Mouse (Mus musculus) urinary bladder, postnatal 36 days (tissue): Measurements from ENCODE around the gene Dpy19l2.
"Not testable (repeated sequence)": the region's sequence is repeated elsewhere in the genome, so short reads cannot be mapped to it uniquely, and the experiment has no call there.

ENCODE experiments used
- DNase-seq, 2 experiments: peaks; one replicate each; pipeline ENCODE4 v3.0.0; 2022; ENCODE audit warnings: low spot score in 2 of 2, mixed read lengths in 1 of 2

Gene Dpy19l2

DNA sequence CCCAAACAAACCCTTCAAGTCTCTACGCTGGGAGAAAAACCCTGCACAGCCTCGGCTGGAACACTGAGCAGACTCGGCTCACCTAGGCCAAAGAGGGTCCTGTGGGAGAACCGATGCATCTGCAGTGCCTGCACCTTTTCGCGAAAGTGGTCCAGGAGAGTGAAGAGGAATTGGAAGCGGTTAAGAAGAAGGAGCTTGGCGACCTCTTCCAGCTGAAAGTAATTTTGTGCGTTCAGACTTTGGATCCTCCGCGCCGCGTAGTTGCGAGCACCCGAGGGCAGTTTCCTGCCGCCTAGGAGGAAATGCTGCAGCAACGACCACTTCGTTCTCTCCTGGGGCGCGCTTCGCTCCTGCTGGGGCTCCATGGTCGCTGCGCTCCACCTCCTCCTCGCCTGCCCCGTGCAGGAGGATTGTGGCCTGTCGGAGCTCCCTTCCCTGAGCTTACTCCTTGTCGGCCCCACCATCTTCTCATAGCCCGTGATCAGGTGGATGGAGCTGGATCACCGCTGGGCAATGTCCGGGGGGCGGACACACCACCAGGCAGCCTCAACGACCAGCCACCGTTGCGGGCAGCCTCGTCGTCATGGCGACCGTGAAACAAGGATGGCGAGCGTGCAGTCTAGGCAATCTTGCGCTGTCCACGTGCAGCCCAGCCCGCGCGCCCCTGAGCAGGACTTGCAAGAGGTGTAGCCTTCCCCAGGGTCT lies at the start of gene Dpy19l2:
Dpy19l2 (minus strand) TSS at position 594 of the 705 bp plus-strand sequence.
- DNase-seq, result no peak

DNA sequence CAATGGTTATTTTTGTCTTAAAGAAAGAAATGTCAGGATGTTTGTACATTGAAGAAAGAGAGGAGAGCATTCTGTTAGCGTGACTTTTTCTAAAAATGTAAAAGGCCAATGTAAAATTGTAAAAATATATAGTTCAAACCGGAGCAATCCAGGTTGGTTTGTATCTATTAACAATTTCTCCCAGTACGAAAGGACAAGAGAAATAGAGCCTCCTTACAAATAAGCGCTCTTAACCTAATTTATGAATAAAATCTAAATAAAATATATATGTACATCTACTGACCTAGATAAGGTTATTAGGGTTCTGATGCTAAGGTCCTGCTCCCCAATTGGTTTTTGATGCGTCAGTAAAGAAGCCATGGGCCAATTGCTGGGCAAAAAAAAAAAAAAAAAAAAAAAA lies 48.9 kb upstream of the Dpy19l2 start:
- DNase-seq, result no peak

DNA sequence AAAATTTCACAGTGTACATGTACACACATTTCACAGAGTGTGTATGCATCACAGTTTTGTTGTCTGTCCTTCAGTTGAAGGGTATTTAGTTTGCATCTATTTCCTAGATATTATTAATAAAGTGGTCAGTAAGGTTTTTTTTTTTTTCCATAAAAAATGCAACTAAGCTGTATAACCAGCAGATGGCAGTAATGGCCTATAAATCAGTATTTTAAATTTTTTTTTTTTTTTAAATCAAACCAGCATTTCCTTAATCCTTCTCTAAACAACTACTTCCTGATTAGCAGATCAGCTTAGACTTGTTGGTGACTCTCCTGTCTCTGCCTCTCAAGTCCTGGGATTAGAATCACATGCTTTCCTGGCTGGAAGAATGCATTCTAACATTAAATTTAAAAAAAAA lies 5.2 kb upstream of the Dpy19l2 start:
- no peak for DNase-seq

DNA sequence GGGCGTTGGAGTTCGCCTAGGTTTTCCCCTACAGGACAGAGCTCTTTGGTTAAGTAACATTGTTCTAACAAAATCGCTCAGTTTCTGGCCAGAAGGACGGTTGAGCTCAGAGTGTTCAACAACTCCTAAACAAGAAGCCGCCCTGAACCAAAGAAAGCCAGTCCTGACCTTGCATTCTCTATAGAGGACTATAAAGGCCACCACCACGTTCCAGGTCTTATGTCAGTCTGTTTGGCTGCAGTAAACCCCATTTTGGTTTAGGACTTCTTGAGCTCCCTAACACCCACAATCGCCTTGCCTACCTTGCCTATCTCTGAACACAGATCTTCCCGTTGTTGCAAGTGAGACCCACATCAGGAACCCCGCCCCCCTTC lies 299 bp upstream of the Dpy19l2 start:
- DNase-seq, result no peak

DNA sequence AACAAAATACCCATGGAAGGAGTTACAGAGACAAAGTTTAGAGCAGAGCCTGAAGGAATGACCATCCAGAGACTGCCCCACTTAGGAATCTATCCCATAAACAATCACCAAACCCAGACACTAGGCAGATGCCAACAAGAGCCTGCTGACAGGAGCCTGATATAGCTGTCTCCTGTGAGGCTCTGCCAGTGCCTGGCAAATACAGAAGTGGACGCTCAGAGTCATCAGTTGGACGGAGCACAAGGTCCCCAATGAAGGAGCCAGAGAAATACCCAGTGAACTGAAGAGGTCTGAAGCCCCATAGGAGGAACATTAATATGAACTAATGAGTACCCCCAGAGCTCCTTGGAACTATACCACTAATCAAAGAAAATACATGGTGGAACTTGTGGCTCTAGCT lies 58.8 kb downstream of the Dpy19l2 start:
- DNase-seq, result not testable (repeated sequence)

DNA sequence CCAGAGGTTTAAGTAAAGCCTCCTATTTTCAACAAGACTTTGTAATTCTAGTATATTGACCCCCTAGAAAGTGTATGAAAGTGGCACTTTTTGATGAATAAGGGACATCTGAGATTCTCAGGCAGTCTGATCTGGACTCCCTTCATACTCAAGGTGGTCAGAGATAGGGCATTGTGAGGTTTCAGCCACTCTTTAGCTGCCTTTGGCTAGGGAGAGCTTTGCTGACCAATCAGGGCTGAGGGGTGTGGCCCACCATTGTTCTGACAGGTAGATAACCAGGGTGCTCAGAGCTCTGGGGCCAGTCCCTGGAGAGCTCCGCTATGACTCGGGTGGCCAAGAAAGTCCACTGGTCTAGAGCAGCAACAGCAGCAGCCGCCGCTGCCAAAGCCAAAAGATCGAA lies 71.2 kb downstream of the Dpy19l2 start, which contains the start of gene Cypt4:
Cypt4 (plus strand) TSS at position 301 of the 400 bp plus-strand sequence.
- DNase-seq, result no peak

DNA sequence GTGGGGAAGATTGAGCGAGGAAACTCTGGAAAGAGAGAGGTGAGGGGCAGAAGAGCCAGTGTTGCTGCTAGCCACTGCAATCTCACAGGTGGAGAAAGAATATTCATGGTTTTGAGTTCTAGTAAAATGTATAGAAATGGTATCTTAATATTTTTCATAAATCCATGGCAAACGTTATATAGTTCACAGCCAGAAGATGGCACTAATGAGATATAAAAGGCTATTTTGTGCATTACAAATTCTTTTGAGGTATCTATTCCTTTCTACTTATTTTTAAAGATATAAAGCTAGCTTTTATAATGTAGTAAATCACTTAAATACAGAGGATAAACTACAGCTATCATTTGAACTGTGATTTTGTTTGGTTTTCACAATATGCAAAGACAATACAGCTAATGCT lies 157.9 kb downstream of the Dpy19l2 start:
- no peak for DNase-seq

DNA sequence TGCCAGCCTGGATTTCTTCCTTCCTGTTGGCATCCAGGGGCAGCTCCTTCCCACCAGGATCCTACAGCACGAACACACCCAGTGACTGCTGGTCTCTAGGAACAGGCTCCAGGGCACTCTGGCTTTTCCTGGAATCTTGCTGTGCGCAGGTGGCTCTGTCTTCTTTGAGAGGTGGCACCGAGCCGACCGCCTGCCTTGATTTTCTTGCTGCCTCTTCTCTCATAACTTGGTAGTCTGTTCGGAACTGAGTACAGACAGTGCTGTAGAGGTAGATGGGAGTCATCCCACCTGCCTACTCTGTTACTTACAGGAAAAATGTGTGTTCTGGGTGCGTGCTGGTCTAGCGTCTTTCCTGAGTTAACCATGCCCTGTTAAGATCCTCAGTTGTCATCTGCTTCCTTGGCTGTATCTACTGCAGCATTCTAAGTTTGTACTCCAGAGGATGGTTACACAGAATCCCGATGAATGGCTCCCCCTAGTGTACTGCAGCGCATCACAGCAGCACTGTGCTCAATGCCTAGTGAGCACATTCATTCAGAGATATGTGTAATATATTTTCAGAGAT lies 179.4 kb downstream of the Dpy19l2 start:
- peak; percentile 39 to 52 for DNase-seq

DNA sequence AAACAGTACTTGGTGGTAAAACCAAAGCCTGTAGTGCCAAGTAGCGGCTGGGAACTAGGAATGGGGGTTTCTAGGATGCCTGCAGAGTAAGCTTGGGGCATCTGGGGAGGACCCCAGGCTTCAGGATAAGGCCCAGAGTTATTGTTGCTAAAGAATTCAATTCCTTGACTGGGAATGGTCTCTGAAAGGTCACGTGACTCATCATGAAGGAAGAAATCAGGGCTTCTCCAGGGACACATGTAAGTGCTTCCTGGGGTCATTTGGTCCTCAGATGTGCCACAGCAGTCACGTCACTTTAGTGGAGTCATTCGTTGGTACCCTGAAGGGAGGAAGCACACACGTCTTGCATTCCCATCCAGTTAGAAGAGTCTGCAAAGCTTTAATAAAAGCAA lies 182.0 kb downstream of the Dpy19l2 start:
- no peak for DNase-seq

DNA sequence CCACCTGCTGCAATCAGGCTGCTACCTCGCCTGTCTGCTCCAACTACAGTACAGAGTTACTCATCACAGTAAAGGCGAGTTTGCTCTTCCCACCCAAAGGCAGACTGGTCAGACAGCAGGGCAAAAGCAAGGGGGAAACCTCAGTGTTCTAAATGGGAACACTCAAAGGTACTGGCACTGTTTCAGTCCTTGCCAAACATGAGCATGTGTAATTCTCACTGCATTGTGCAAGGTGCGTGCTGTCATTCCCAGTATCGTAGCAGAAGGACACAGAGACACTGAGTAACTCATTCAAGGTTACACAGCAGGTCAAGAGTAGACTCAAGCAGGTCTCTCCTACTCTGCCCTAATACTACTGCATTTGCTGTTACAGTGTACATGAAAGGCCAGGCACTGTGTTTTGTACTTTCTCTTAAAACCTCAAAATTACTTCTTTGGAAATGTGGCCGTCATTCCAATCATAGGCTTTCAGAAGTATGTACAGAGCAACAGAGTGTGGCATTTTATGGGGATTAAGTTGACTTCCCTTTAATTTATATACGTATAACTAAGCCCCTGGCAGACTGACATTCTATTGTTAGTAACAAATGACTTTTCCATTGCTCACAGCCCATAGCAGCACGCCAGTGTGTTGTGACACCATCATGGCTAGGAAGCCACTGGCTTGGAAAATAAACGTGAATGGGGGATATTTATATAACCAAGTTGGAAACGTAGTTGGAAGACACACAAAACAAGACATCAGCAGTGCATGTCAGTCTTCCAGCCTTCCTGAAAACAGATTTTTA lies 182.6 kb downstream of the Dpy19l2 start:
- DNase-seq, result peak in 1 of 2 experiments; percentile 13

DNA sequence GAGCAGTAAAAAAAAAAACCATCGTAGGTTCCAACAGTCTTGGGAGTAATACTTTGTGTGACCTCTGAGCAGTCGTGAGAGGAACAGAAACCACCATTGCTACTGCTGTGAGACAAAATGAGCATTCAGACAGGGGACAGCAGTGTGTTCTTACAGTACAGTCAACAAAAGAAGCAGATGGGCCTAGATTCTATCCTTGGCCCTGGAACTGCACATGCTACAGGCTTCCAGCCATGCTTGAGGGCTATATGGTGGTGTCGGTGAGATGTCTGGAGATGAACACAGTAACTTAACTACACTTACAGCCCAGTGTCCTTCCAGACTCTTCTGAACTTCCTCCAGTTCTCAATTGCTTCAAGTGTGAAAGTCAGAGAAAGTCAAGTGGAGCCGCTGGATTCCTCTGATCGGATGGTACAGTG lies 184.0 kb downstream of the Dpy19l2 start:
- no peak for DNase-seq

DNA sequence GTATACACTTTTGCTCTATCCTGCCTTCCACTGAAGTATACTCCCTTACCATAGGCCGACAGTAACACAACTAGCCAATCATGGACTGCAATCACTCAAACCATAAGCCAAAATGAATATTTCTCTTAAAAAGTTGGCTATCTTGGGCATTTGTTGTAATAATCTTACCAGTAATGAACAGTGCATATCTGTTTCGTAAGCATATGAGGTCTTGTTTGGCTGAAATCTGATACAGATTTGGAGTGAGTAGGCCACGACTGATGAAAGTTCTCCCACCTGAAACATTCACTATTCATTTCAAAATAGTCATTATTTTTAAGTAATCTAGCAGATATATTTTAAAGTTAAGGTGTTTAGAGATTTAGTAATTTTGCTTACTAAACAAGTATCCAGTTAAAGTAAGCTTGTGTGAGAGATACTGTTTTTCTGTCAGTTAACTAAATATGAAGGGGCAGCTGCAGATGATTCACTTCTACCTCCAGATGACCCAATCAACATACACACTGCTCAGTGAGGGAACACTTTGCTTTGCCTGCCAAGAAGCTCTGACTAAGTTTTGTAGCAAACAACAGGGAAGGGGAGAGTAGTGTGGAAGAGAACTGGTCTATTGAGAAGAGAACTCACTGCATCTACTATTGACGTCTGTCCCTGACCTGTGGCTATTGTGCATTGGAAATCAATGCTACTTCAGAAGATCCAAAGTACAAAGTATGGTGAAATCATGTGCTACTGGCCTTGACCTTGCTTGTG lies 184.5 kb downstream of the Dpy19l2 start:
- DNase-seq, result no peak

DNA sequence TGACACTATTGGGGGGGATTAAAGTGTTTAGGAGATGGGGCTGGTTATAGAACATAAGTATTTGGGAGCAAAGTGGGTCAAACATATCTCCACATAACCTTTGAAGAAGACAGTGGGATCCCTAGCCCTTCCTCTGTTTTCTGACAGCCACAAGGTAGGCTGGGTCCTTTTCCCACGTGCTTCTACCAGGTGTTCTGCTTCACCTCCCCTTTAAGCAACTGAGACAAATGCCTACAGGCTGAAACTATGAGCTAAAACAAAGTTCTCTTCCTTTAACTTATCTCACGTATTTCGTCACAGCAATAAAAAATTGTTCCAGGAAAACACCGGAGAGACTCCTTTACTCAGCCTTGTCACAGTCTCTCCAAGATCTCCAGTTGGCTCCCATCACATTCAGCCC lies 187.2 kb downstream of the Dpy19l2 start:
- DNase-seq, result no peak
